In the genomic region with DNA sequence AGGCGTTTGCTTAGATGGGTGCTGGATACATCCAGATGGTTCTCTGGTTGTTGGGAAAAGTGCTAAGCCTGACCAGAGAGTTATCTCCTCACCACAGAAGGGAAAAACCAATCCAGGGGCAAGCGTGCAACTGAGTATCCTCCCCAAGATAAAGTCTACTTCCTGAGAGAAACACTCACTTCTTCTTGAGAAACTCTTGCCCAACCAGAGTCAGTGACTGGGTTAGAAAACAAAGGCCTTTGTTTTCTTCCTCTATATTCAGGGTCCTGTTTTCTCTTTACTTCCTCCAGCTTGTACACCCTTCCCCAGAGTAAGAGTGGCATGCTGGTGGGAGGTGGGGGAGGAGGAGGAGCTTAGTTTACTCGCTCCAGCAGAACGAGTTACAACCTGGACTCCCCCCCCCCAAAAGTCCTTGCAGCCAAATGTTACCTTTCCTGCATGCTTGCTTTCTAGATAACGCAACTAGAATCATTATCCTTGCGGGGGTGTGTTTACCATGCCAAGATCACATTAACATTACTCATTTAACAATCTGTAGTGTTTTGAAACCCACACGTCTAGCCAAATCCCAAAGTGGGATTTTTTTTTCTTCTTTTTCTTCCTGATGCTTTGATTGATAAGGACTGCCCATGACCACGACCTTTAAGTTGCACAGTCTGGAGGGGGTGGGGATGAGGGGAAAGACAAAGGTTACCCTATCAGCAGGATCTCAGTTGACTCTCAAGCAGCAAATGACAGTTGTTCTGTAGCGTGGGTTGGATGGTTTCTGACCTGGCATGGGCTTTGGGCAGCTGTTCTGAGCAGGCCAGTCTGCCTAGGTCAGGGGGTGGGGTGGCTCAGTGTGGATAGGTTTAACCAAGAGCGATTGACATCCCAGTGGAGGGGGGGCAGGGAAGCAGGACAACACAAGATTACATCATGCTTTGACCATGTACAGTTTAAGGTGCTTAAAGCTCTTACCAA, we compare ENCODE assay signal across 18 mouse cellular contexts.
DNase-seq lines count a peak whose midpoint lies in the region; ATAC-seq and TF ChIP-seq lines count a peak whose summit lies in the region.
"Had no signal": no experiment of that assay in that cellular context is flagged by ENCODE, and none has a peak within 500 bp of the region (broad histone marks: within the 10 kb centered on the region; RNA-seq: fewer than 3 reads in every experiment).

No protein-coding gene starts in this region.

- no peak for ATAC-seq in heart, embryonic 11.5 days (replicated peaks; ENCODE audit: insufficient number of reproducible peaks, low FRiP score, low TSS enrichment)
- ATAC-seq in common myeloid progenitor, adult 5-6 weeks (replicated peaks; ENCODE audit: low read depth, poor library complexity, severe bottlenecking), result peak; percentile 73
- ATAC-seq in liver, postnatal 0 days, result peak; percentile 25
- ATAC-seq in forebrain, embryonic 13.5 days, result no peak
- ATAC-seq: hindbrain, postnatal 0 days had no signal

- no peak overlapping the region for H3K4me2 ChIP-seq in heart, embryonic 11.5 days
- H3K4me2 ChIP-seq in liver, postnatal 0 days (ENCODE audit: low read depth, low read length), result 0 out of 2 replicates have a peak overlapping the region, but pooled peaks have one; percentile 0
- no peak overlapping the region for H3K4me2 ChIP-seq in forebrain, embryonic 13.5 days
- H3K4me2 ChIP-seq: embryonic facial prominence, embryonic 13.5 days; heart, embryonic 12.5 days; neural tube, embryonic 12.5 days; stomach, embryonic 15.5 days had no signal

- no peak for TF ChIP-seq CTCF in C2C12 (IDR thresholded peaks at IDR 0.05; ENCODE audit: control insufficient read depth, insufficient read depth, insufficient read length)
- TF ChIP-seq CTCF in liver, postnatal 0 days (IDR thresholded peaks at IDR 0.05; ENCODE audit: low read depth), result no peak

- H3K36me3 ChIP-seq in heart, embryonic 11.5 days (ENCODE audit: control insufficient read depth, insufficient read depth, low read length), result no peaks in the 10 kb centered on the region
- H3K36me3 ChIP-seq in C2C12 (ENCODE audit: control insufficient read depth, insufficient read depth), result no peaks in the 10 kb centered on the region
- no peaks in the 10 kb centered on the region for H3K36me3 ChIP-seq in liver, postnatal 0 days (replicated peaks; ENCODE audit: insufficient read depth, low read length)
- H3K36me3 ChIP-seq in forebrain, embryonic 13.5 days (ENCODE audit: poor library complexity, severe bottlenecking), result no peaks in the 10 kb centered on the region
- H3K36me3 ChIP-seq: embryonic facial prominence, embryonic 13.5 days; heart, embryonic 12.5 days; midbrain, embryonic 10.5 days; neural tube, embryonic 12.5 days; stomach, embryonic 15.5 days had no signal

- no peaks in the 10 kb centered on the region for H3K79me2 ChIP-seq in C2C12 (ENCODE audit: control insufficient read depth, insufficient read depth)

- 0 out of 2 replicates have a peak, but pooled peaks cover 3% of the 10 kb centered on the region for H3K4me1 ChIP-seq in heart, embryonic 11.5 days (ENCODE audit: control insufficient read depth, insufficient read depth, low read length)
- peaks cover 22% of the 10 kb centered on the region for H3K4me1 ChIP-seq in liver, postnatal 0 days (ENCODE audit: insufficient read depth)
- H3K4me1 ChIP-seq in forebrain, embryonic 13.5 days, result no peaks in the 10 kb centered on the region
- H3K4me1 ChIP-seq: neural tube, embryonic 12.5 days; stomach, embryonic 15.5 days had no signal

- H3K79me3 ChIP-seq in C2C12 (ENCODE audit: low read depth), result no peaks in the 10 kb centered on the region

- no peak overlapping the region for H3K9ac ChIP-seq in heart, embryonic 11.5 days (ENCODE audit: low read depth, low read length)
- H3K9ac ChIP-seq in liver, postnatal 0 days (replicated peaks), result no peak overlapping the region
- no peak overlapping the region for H3K9ac ChIP-seq in forebrain, embryonic 13.5 days
- H3K9ac ChIP-seq: embryonic facial prominence, embryonic 13.5 days; heart, embryonic 12.5 days; neural tube, embryonic 12.5 days; stomach, embryonic 15.5 days had no signal

- DNase-seq in heart, postnatal 14 days, result no peak
- no peak for DNase-seq in liver, postnatal 0 days
- DNase-seq in MN1 (ENCODE audit: low spot score), result no peak
- DNase-seq in kidney, postnatal 25 days, result no peak
- DNase-seq: adrenal gland, postnatal 36 days; B cell, adult 2 months; cerebellum, adult 9-11 months; kidney, postnatal 36 days had no signal

- 0 out of 2 replicates have a peak overlapping the region, but pooled peaks have one; percentile 13 for H3K27ac ChIP-seq in heart, embryonic 11.5 days (ENCODE audit: low read depth, low read length)
- peak overlapping the region; percentile 44 for H3K27ac ChIP-seq in liver, postnatal 0 days (ENCODE audit: low read depth)
- no peak overlapping the region for H3K27ac ChIP-seq in forebrain, embryonic 13.5 days
- H3K27ac ChIP-seq: embryonic facial prominence, embryonic 13.5 days; hindbrain, postnatal 0 days; midbrain, embryonic 10.5 days; neural tube, embryonic 12.5 days; stomach, embryonic 15.5 days had no signal

- WGBS in heart, embryonic 11.5 days (ENCODE audit: insufficient replicate concordance), result 44% methylated on average over 10 of the region's 10 CpGs
- WGBS in liver, postnatal 0 days (ENCODE audit: insufficient replicate concordance), result 24% methylated on average over 10 of the region's 10 CpGs
- 70% methylated on average over 10 of the region's 10 CpGs for WGBS in forebrain, embryonic 13.5 days

- H3K9me3 ChIP-seq in heart, embryonic 11.5 days (replicated peaks; ENCODE audit: control insufficient read depth, low read length), result no peaks in the 10 kb centered on the region
- H3K9me3 ChIP-seq in liver, postnatal 0 days (ENCODE audit: low read length), result no peaks in the 10 kb centered on the region
- no peaks in the 10 kb centered on the region for H3K9me3 ChIP-seq in forebrain, embryonic 13.5 days (replicated peaks)
- H3K9me3 ChIP-seq: embryonic facial prominence, embryonic 13.5 days; heart, embryonic 12.5 days; midbrain, embryonic 10.5 days; neural tube, embryonic 12.5 days; stomach, embryonic 15.5 days had no signal

- no peaks in the 10 kb centered on the region for H3K27me3 ChIP-seq in heart, embryonic 11.5 days (ENCODE audit: control insufficient read depth, insufficient read depth, low read length)
- H3K27me3 ChIP-seq in C2C12 (ENCODE audit: control insufficient read depth, insufficient read depth, insufficient read length), result no peaks in the 10 kb centered on the region
- H3K27me3 ChIP-seq in liver, postnatal 0 days (ENCODE audit: insufficient read depth, low read length), result no peaks in the 10 kb centered on the region
- no peaks in the 10 kb centered on the region for H3K27me3 ChIP-seq in forebrain, embryonic 13.5 days
- H3K27me3 ChIP-seq: embryonic facial prominence, embryonic 13.5 days; heart, embryonic 12.5 days; neural tube, embryonic 12.5 days; stomach, embryonic 15.5 days had no signal

- TF ChIP-seq EP300 in liver, postnatal 0 days (IDR thresholded peaks at IDR 0.05; ENCODE audit: low read depth), result no peak

- no peak overlapping the region for H3K4me3 ChIP-seq in heart, embryonic 11.5 days (ENCODE audit: low read depth, low read length)
- H3K4me3 ChIP-seq in C2C12 (ENCODE audit: insufficient read depth, poor library complexity, severe bottlenecking), result no peak overlapping the region
- no peak overlapping the region for H3K4me3 ChIP-seq in liver, postnatal 0 days (ENCODE audit: low read depth, low read length)
- H3K4me3 ChIP-seq in forebrain, embryonic 13.5 days, result no peak overlapping the region
- H3K4me3 ChIP-seq: embryonic facial prominence, embryonic 13.5 days; heart, embryonic 12.5 days; midbrain, embryonic 10.5 days; neural tube, embryonic 12.5 days; stomach, embryonic 15.5 days had no signal

- no peak overlapping the region for H3ac ChIP-seq in C2C12 (ENCODE audit: control insufficient read depth, insufficient read length, low read depth)

- intact Hi-C loops in heart, postnatal 14 days (cut with DNase I), result no loop called here

TF ChIP-seq in C2C12, 6 proteins besides CTCF, POLR2A, EP300 and RAD21:
- TF ChIP-seq FOSL1 (IDR thresholded peaks at IDR 0.05; ENCODE audit: insufficient read depth, low read length, poor library complexity, severe bottlenecking) (no peak), MYOD1 (IDR thresholded peaks at IDR 0.05; ENCODE audit: control insufficient read depth, insufficient read length, low read depth) (peak; percentile 80)

Comparison
In these comparisons a context has a peak if more than half of its experiments do, and no peak if none do; other contexts are left out.
1. ATAC-seq: peak in common myeloid progenitor, adult 5-6 weeks (single experiment) and liver, postnatal 0 days (single experiment); none in heart, embryonic 11.5 days (single experiment) and forebrain, embryonic 13.5 days (single experiment).